Mouse (Mus musculus) intestine, embryonic 16.5 days (tissue): ENCODE results near the gene Map4k4. TPM values are rescaled to one million over a fixed set of nuclear protein-coding genes. Genes with fewer than 3 reads are reported as not detected.

Source experiments
- ATAC-seq: fragments of 200-750 bp; cut with Nextera tagmentation; 2 replicates; pipeline ENCODE4 v1.8.0; 2017; ENCODE audit warnings: moderate TSS enrichment, moderate library complexity
- H3K27ac ChIP-seq: fragments of 300-500 bp; sonication (generic); 2 replicates; pipeline ENCODE4 v1.5.1; 2014; ENCODE audit warnings: mild to moderate bottlenecking, low read length
- H3K27me3 ChIP-seq: fragments of 300-500 bp; sonication (generic); replicated peaks from 2 replicates; pipeline ENCODE4 v1.6.1; 2014; ENCODE audit warnings: low read length, control low read depth, mixed read lengths; ENCODE audit not compliant: control insufficient read depth, insufficient read depth
- H3K36me3 ChIP-seq: fragments of 300-500 bp; sonication (generic); 2 replicates; pipeline ENCODE4 v1.6.1; 2014; ENCODE audit warnings: low read length, control low read depth; ENCODE audit not compliant: control insufficient read depth, insufficient read depth
- H3K4me1 ChIP-seq: fragments of 300-500 bp; sonication (generic); 2 replicates; pipeline ENCODE4 v1.6.1; 2014; ENCODE audit warnings: low read length, control low read depth, mixed read lengths; ENCODE audit not compliant: control insufficient read depth, insufficient read depth
- H3K4me2 ChIP-seq: fragments of 300-500 bp; sonication (generic); 2 replicates; pipeline ENCODE4 v1.6.1; 2014; ENCODE audit warnings: low read depth, low read length, control low read depth
- H3K4me3 ChIP-seq: fragments of 300-500 bp; sonication (generic); 2 replicates; pipeline ENCODE4 v1.5.1; 2014; ENCODE audit warnings: mild to moderate bottlenecking, low read length
- H3K9ac ChIP-seq: fragments of 300-500 bp; sonication (generic); 2 replicates; pipeline ENCODE4 v1.6.1; 2014; ENCODE audit warnings: low read depth, low read length
- H3K9me3 ChIP-seq: fragments of 300-500 bp; sonication (generic); 2 replicates; pipeline ENCODE4 v1.6.1; 2016; ENCODE audit warnings: low read length, control low read depth; ENCODE audit not compliant: control insufficient read depth
- WGBS: fragments of 180-500 bp; shearing (Covaris S2); extraction: QIAGEN DNeasy Blood & Tissue Kit; methylation state at CpG from one replicate; pipeline ENCODE4 v1.1.7; 2014; 5-methylcytosine and 5-hydroxymethylcytosine counted together
- polyA plus RNA-seq: library from polyadenylated mRNA; unstranded; fragments of >200 nt; fragmentation: Nextera tagmentation; extraction: Ambion mirVana; gene quantifications from 2 replicates; pipeline ENCODE4 v1.2.1, GENCODE M21; 2015

Map4k4 gene
- polyA plus RNA-seq, 1 experiment from 2014 or later: 10.1 TPM

DNA sequence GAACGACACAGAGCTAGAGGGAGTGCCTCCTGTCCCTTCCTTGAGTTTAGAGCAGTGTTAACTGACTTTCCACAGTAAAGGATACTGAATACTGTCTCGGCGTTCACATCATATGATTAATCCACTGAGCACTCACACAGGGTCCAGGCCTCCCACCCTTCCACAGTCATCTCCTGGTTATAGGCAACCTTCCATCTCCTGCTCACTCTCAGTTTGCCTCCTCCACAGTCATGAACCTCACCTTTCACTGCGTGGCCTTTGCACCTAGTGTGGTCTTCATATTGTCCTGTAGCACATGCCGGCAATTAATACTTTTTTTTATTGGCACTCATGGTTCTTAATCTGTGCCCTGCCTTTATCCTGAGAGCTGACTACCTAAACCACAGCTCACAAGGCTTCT is 128.9 kb downstream of the Map4k4 start:
- no peak overlapping the region for H3K27ac ChIP-seq
- H3K9ac ChIP-seq: no peak overlapping the region
- H3K9me3 ChIP-seq: no peaks in the 10 kb centered on the region
- no peak overlapping the region for H3K4me3 ChIP-seq
- H3K27me3 ChIP-seq: no peaks in the 10 kb centered on the region
- H3K36me3 ChIP-seq: 0 out of 2 replicates have a peak, but pooled peaks cover 3% of the 10 kb centered on the region
- no peak overlapping the region for H3K4me2 ChIP-seq
- no peak for ATAC-seq
- 90% methylated on average over 5 of the region's 5 CpGs for WGBS
- no peaks in the 10 kb centered on the region for H3K4me1 ChIP-seq

DNA sequence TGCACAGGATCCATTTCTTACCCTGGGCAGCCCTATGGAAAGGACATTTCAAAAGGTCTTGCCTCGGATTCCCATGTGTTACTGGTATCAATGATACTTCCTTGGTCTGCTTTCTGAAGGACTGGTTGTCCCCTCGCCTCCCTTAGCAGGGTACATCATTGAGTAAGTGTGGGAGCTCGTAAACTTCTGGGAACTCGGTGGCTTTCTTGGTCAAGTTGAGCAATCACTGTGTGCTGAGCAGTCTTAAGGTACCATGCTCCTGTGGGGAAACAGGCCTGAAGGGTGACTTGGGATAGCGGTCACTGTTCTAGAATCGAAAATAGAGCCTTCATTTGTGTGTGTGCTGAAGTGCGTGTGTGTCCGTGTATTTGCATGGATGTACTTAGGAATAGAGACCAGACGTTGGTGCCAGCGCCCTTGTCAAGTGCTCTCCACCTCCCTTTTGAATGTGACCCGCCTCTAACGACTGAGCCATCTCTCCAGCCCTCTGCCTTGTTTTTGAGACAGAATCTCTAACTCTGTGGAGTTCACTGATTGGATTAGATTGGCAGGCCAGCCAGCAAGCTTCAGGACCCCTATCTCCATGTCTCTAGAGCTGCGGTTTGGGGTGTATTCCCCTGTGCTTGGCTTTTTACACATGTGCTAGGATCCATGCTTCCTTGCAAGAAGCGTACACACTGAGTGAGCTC is 129.7 kb downstream of the Map4k4 start:
- H3K36me3 ChIP-seq: no peaks in the 10 kb centered on the region
- WGBS: 88% methylated on average over 14 of the region's 14 CpGs
- H3K9ac ChIP-seq: no peak overlapping the region
- no peak for ATAC-seq
- H3K27me3 ChIP-seq: no peaks in the 10 kb centered on the region
- H3K4me3 ChIP-seq: no peak overlapping the region
- no peaks in the 10 kb centered on the region for H3K4me1 ChIP-seq
- H3K9me3 ChIP-seq: no peaks in the 10 kb centered on the region
- H3K4me2 ChIP-seq: no peak overlapping the region
- H3K27ac ChIP-seq: no peak overlapping the region

DNA sequence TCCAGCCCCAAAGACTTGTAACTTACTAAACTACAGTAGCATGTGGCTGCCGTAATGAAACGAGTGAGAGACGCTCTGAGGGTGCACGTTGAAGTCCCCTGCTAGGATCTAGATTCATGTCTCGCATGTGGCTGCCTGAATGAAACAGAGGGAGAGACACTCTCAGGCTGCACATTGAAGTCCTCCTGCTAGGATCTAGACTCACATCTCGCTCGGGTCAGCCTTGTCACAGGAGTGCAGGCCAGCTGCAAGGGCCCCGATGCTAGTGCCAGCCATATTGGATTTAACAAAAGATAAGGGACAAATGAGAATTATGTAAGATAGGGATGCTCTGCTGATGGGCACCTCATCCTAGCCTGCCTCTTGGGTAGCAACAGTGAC is 130.3 kb downstream of the Map4k4 start:
- Histone ChIP-seq H3K36me3 (no peaks in the 10 kb centered on the region), H3K27ac (no peak overlapping the region), H3K4me3 (no peak overlapping the region), H3K27me3 (no peaks in the 10 kb centered on the region), H3K4me2 (no peak overlapping the region), H3K9me3 (no peaks in the 10 kb centered on the region), H3K4me1 (no peaks in the 10 kb centered on the region), H3K9ac (no peak overlapping the region)
- WGBS: 91% methylated on average over 8 of the region's 8 CpGs
- no peak for ATAC-seq

DNA sequence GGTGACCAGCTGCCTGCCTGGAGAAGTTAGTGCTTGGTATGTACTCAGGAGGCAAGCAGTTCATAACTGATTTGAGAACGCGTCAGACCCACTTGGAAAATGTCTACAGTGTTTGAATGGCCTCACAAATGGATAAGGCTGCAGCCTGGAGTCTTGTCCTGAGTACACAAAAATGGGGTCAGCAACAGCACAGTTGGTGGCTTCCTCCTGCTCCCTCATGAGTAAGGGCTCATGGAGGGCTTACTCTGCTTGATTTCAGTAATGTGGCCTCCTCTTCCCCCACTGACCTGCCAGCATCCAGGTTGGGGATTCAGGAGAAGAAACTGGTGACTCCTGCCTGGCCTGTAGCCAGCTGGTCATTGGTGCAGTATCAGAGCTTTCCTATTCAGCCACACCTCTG is 130.9 kb downstream of the Map4k4 start:
- Histone ChIP-seq H3K4me1 (no peaks in the 10 kb centered on the region), H3K27ac (no peak overlapping the region), H3K9me3 (no peaks in the 10 kb centered on the region), H3K9ac (no peak overlapping the region), H3K4me2 (no peak overlapping the region), H3K36me3 (no peaks in the 10 kb centered on the region), H3K4me3 (no peak overlapping the region), H3K27me3 (no peaks in the 10 kb centered on the region)
- WGBS: 70% methylated on average over 2 of the region's 2 CpGs
- no peak for ATAC-seq

DNA sequence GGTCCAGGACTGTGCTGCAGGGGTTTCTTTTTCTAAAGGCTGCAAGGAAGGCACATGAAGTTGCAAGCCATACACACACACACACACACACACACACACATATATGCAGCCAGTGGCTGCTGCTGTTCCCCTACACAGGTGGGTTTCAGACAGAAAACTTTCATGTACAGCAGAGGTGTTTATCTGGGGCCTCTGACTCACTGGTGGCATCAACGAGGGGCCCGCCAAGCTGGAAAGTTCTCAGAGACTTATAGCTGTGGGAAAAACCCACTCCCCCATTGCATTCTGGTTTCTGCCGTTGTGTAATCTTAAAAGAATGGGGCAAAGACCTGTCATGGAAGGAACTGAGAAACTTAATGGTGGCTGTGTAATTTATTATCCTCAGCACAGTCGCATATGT is 132.6 kb downstream of the Map4k4 start:
- WGBS: 61% methylated on average over 4 of the region's 4 CpGs
- Histone ChIP-seq H3K4me2 (no peak overlapping the region), H3K4me1 (no peaks in the 10 kb centered on the region)

DNA sequence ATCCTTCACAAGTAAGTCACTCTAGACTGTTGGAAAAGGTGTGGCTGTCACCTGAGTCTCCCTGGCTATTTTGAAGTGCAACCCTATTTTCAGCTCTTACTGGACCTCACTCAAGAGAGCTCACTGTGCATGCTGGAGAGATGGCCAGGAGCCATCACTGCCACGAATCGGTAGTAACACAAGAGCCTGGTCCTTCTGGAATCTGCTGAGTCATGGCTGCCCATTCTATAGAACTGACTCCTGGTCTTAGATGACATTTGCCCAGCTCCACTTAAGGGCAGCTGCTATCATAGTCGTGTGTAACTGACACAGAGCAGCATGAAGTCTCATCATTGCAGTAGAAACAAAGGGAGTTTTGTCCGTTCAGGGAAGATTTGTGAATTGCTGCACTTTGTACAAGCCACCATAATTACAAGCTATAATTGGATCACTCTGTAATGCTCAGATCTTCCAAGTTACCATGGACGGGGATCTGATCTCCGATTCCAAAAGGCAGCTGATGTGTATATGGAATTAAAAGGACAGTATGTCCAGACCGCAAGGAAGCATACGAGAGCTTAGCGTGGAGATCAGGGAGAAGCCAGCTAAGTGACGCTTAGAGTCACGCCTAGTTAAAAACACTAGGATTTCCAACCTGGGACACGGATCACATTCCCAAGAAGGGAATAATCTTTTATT is 133.2 kb downstream of the Map4k4 start:
- WGBS: 64% methylated on average over 12 of the region's 12 CpGs
- Histone ChIP-seq H3K4me2 (no peak overlapping the region), H3K4me3 (no peak overlapping the region), H3K9ac (no peak overlapping the region), H3K27ac (no peak overlapping the region), H3K36me3 (no peaks in the 10 kb centered on the region), H3K4me1 (no peaks in the 10 kb centered on the region), H3K9me3 (no peaks in the 10 kb centered on the region), H3K27me3 (no peaks in the 10 kb centered on the region)
- no peak; the same call in 1 of the 2 replicates for ATAC-seq

More for the DNA sequence above, 132.6 kb downstream of the Map4k4 start:
- ATAC-seq: no peak
- H3K9ac ChIP-seq: no peak overlapping the region
- no peak overlapping the region for H3K27ac ChIP-seq
- H3K9me3 ChIP-seq: no peaks in the 10 kb centered on the region
- no peak overlapping the region for H3K4me3 ChIP-seq
- no peaks in the 10 kb centered on the region for H3K36me3 ChIP-seq
- no peaks in the 10 kb centered on the region for H3K27me3 ChIP-seq

DNA sequence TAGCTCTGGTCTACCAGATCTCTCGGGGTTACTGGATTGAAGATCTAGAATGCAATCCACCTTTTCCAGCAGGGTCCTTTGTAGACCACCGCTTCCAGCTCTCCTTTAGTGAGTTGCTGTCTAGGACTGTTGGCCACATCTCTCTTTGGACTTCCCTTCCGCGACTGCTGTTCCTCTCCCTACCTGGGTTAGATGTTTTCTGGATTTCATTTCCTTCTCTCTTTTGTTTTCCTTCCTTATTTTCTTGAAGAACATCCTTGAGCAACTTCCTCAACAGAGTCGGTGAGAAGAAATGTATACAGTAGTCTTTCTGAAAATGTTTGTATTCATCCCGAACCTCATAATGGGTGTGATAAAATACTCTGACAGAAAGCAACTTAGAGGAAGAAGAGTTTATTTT is 137.1 kb downstream of the Map4k4 start:
- WGBS: 88% methylated on average over 6 of the region's 6 CpGs
- H3K4me2 ChIP-seq: no peak overlapping the region
- H3K36me3 ChIP-seq: no peaks in the 10 kb centered on the region
- no peak overlapping the region for H3K4me3 ChIP-seq
- H3K9me3 ChIP-seq: no peaks in the 10 kb centered on the region
- no peak overlapping the region for H3K9ac ChIP-seq
- no peak overlapping the region for H3K27ac ChIP-seq
- ATAC-seq: no peak
- no peaks in the 10 kb centered on the region for H3K27me3 ChIP-seq
- no peaks in the 10 kb centered on the region for H3K4me1 ChIP-seq

DNA sequence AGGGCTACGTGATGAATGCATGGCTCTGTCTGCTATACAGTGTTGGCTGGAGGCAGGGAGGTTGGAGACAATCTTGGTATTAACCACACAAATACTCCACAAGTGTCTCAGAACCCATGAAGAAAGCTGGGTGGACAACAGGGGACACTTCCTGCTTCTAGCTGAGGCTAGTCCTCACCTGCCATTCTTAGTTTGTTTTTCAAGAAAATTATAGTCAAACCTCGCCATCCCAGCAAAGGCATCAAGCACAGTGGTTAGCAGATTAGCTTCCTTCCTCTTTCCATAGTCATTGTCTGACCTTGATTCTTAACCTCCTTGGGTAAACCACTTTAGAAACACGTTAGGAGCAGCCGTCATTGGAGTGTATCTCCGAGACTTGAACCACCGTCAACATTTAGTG is 145.0 kb downstream of the Map4k4 start:
- ATAC-seq: no peak
- no peak overlapping the region for H3K9ac ChIP-seq
- 73% methylated on average over 6 of the region's 6 CpGs for WGBS

DNA sequence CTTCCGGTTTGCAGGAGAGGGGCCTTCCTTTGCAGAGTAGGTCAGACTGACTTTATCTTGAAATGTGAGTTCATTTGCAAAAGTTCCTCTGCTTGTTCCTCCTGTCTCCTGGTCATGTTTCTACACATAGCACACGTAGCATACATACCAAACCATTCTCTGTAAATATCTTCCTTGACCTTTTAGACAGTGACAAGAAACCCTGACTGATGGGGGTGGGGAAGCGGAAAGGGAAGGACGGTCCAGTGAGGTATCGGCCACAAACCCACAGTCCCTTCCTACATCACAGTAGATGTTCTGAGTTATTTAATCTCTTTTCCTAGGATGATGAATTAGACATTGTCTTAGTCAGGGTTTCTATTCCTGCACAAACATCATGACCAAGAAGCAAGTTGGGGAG is 145.9 kb downstream of the Map4k4 start:
- no peaks in the 10 kb centered on the region for H3K27me3 ChIP-seq
- H3K27ac ChIP-seq: no peak overlapping the region
- ATAC-seq: no peak
- no peaks in the 10 kb centered on the region for H3K9me3 ChIP-seq
- H3K4me2 ChIP-seq: no peak overlapping the region
- no peak overlapping the region for H3K4me3 ChIP-seq
- H3K9ac ChIP-seq: no peak overlapping the region
- 75% methylated on average over 5 of the region's 5 CpGs for WGBS
- no peaks in the 10 kb centered on the region for H3K36me3 ChIP-seq
- no peaks in the 10 kb centered on the region for H3K4me1 ChIP-seq

More for the DNA sequence above, 145.0 kb downstream of the Map4k4 start:
- H3K9me3 ChIP-seq: no peaks in the 10 kb centered on the region
- H3K4me3 ChIP-seq: no peak overlapping the region
- no peaks in the 10 kb centered on the region for H3K4me1 ChIP-seq
- H3K27ac ChIP-seq: no peak overlapping the region
- H3K36me3 ChIP-seq: no peaks in the 10 kb centered on the region
- H3K4me2 ChIP-seq: no peak overlapping the region
- H3K27me3 ChIP-seq: no peaks in the 10 kb centered on the region
